Mouse (Mus musculus) kidney, postnatal 14 days (tissue): Measurements from ENCODE around the gene Fam129a.

Experiments
- DNase-seq: peaks from one replicate; pipeline ENCODE4 v3.0.0; 2022; ENCODE audit warnings: mixed read lengths

The Fam129a gene

GRCm38 (mm10) chr1:151629591-151630250 is 58.7 kb downstream of the Fam129a start:
- DNase-seq: no peak

GRCm38 (mm10) chr1:151630251-151630628 is 59.3 kb downstream of the Fam129a start:
- no peak for DNase-seq

- DNase-seq: no peak
Measured at GRCm38 (mm10) chr1:151631061-151631460, 60.1 kb downstream of the Fam129a start.

GRCm38 (mm10) chr1:151631703-151632294 is 60.8 kb downstream of the Fam129a start:
- no peak for DNase-seq

GRCm38 (mm10) chr1:151632567-151633356 is 61.8 kb downstream of the Fam129a start:
- DNase-seq: no peak

GRCm38 (mm10) chr1:151636637-151637036 is 65.7 kb downstream of the Fam129a start:
- DNase-seq: no peak

- DNase-seq: no peak
Measured at GRCm38 (mm10) chr1:151637351-151637922, 66.5 kb downstream of the Fam129a start.

GRCm38 (mm10) chr1:151638357-151638756 is 67.4 kb downstream of the Fam129a start:
- DNase-seq: no peak

GRCm38 (mm10) chr1:151638770-151639169 is 67.8 kb downstream of the Fam129a start:
- no peak for DNase-seq

- no peak for DNase-seq
Measured at GRCm38 (mm10) chr1:151646380-151646779, 75.4 kb downstream of the Fam129a start.

- no peak for DNase-seq
Measured at GRCm38 (mm10) chr1:151648099-151648498, 77.1 kb downstream of the Fam129a start.

GRCm38 (mm10) chr1:151657042-151657605 is 86.1 kb downstream of the Fam129a start:
- DNase-seq: no peak

GRCm38 (mm10) chr1:151658291-151658830 is 87.4 kb downstream of the Fam129a start:
- no peak for DNase-seq

- DNase-seq: no peak
Measured at GRCm38 (mm10) chr1:151659636-151660035, 88.7 kb downstream of the Fam129a start.

- DNase-seq: no peak
Measured at GRCm38 (mm10) chr1:151660251-151660650, 89.3 kb downstream of the Fam129a start.

- no peak for DNase-seq
Measured at GRCm38 (mm10) chr1:151660883-151661282, 89.9 kb downstream of the Fam129a start.

GRCm38 (mm10) chr1:151661684-151662439 is 90.9 kb downstream of the Fam129a start:
- DNase-seq: no peak

GRCm38 (mm10) chr1:151662958-151663357 is 92.0 kb downstream of the Fam129a start:
- DNase-seq: peak; percentile 44

- DNase-seq: no peak
Measured at GRCm38 (mm10) chr1:151664384-151664783, 93.4 kb downstream of the Fam129a start.

- DNase-seq: no peak
Measured at GRCm38 (mm10) chr1:151664837-151665431, 93.9 kb downstream of the Fam129a start.

- no peak for DNase-seq
Measured at GRCm38 (mm10) chr1:151667351-151668074, 96.5 kb downstream of the Fam129a start.
